Mouse (Mus musculus): Measurements from ENCODE around the gene Mab21l3.
A peak's percentile ranks its signal among the peaks of the same experiment; 100 is the strongest.
"Not testable (repeated sequence)": the region's sequence is repeated elsewhere in the genome, so short reads cannot be mapped to it uniquely, and the experiment has no call there.

Mab21l3 gene

DNA sequence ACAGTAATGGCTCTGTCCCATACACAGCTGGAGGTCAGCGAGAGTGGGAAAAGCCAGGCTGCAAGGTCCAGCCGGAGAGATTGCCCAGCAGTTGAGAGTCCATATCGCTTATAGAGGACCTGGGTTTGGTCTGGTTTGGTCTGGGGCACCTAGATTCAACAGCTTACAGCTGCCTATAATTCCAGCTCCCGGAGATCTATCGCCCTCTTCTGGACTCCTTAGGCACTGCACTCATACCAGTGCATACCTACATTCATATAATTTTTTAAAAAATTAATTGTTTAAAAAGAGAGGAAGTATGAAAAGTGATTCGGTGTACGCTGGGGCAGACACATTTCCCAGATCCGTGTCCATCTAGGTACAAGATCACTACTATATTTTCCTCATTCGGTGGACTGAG lies 9.4 kb downstream of the Mab21l3 start:
- DNase-seq: no peak

DNA sequence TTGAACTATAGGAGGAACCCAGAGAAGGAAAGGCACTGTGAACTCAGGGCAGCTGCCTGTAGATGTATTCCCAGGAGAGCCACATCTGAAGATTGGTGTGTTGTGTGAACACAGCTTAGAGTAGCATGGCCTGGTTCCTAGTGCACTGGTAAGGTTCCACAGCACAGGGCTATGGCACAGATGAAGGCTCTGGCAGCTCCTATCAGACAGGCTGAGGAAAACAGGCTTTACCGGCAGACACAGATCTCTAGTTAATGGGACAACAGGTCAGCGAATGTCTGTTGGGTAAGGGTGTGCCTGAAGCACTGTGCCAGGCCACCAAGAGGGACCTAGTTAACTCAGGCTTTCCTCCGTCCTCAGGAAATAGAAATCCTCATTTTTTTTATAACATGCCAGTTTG lies 11.8 kb downstream of the Mab21l3 start:
- no peak for DNase-seq

DNA sequence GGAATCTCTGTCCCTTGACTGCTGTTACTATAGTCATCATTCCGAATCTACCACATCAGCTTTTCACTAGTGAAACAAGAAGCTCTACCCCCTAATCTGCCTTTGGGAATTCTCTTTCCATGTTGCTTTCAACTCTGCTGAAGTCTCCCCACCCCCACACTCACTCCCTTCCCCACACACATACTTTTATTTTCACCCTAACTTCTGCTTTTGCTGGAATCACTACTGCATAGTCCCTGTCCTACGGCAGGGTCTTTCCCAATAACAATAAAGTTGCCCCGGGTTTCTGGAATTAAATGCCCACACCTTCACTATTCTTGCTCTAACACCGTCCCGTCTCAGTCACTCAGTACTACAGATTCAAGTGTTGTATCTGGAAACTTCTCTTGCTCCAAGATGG lies 12.2 kb downstream of the Mab21l3 start:
- no peak for DNase-seq

DNA sequence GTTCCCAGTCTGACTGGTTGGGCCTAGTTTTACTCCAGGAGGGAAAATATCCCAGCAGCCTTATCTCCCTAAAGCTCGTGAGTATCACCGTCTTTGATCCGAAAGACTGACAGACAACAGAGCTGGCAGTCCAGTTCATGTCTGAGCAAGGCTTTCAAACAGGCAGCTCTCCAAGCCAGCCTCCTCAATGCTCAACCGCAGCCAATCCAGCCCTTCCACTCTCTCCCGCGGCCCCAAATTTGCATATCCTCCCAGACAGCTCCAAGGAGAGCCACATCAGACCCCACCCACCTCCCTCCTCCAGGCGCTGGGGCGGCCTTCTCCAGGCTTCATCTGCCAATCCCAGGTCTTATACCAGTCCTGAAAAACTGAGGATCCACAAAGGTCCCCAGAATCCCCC lies 12.7 kb downstream of the Mab21l3 start:
- peak; percentile 79 for DNase-seq

DNA sequence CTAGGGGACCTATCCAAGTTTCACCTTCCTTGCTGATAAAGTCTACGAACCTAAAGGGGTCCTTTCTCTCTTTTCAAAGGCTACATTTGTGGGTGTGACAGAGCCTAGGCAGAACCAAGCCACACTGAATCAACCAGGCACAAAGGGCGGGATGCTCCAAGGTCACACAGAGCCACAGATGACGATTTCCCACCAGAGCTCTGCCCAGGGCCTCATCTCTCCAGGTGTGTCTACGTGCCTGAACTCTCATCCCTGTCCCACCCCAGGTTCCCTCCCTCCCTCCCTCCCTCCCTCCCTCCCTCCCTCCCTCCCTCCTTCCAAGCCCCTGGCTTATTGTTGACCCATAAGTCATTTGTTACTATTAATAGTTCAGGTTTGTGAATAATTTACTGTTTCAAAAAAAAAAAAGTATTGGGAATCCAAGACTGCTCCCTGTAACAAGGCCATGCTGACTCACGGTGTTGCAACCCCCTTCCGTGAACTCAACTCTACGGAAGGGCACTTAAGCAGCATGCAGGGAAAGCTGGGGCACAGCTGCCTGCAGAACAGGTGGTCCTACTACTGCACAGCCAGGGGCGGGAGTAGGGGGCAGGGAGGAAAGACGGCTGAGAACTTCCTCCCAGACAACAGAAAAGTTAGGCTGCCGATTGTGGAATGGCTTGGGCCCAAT lies 17.4 kb downstream of the Mab21l3 start:
- no peak for DNase-seq

DNA sequence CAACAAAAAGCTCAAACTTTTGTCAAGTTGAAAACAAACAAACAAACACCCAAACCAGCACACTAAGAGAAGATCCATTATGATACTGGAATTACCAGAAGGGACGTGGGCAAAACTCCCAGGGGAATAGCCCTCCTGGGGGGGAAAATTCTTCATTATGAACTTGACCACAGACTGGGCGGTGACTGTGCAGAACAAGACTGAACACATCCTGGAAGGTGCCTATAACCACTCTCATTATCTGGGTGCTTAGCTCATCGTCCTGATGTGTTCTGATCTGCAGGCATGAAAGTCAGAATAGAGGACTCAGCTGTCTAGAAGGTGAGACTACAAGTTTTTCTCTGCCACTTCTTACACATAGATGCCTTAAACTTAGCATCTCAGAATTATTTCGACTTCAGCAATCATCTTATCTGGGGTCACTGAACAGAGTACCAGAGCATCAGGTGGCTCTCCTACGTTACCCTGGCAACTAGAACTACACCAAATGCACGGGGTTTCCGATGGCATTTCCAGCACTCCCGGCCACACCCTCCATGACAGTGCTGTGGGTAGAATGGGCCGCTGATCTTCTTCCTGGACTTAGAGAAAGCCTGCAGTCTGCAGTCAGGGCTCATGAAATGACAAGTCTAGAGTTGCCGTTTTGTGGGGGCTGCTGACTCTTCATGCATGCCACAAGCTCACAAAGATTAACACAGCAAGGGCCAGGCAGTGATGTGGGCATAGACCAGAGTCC lies 18.7 kb downstream of the Mab21l3 start:
- DNase-seq: no peak

DNA sequence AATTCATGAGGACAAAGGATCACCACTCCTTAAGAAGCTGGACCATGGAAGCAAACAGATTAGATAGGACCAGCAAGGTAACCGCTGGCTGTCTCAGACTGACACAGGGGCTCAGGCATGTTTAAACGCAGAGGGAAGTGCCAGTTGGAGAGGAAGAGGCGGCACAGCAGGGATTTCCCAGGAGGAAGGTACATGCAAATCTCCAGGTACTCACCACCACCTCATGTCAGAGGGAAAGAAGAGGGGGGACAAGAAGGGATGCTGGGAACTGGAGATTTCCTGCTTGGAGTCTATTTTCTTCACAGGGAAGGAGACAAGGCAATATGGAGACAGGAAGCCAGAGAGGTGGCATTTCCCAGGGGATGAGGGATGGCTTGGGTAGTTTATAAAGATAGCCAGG lies 20.2 kb downstream of the Mab21l3 start:
- DNase-seq: no peak

DNA sequence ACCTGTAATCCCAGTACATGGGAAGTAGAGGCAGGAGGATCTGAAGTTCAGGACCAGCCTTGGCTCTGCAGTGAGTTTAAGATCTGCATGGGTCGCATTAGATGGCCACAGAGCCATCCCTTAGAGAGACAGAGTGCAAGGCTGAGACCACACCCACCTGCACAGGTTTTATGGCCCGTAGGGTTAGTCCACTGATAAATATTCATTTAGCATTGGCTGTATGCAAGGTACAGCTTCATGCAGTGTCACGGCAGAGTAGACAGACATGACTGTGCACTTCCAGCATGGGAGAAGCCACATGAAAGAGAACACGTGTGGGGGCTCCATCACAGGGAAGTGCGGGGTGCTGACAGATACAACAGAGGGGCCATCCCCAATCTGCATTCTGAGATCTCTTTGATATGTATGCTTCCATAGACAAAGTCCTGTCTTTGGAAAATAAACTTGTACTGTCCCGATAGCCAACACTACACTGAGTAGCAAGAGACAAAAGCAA lies 21.5 kb downstream of the Mab21l3 start:
- no peak for DNase-seq

DNA sequence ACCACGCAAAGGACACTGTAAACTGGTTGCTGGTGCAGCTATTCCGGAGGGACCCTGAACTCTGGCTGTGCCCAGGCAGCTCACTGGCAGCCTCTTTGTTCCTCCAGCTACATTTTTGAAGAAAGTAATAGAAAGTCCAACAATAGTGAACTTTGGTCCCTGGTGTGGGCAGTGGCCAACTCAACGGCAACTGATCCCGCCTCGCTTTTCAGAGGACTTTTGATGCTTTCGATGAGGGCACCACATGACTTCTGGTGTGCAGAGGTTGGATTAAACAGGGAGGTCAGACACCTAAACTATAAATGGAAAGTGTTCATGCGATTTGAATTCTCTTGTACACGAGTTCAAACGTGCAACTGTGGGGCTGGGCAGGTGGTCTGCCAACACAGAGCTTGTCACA lies 24.4 kb downstream of the Mab21l3 start:
- DNase-seq: no peak

DNA sequence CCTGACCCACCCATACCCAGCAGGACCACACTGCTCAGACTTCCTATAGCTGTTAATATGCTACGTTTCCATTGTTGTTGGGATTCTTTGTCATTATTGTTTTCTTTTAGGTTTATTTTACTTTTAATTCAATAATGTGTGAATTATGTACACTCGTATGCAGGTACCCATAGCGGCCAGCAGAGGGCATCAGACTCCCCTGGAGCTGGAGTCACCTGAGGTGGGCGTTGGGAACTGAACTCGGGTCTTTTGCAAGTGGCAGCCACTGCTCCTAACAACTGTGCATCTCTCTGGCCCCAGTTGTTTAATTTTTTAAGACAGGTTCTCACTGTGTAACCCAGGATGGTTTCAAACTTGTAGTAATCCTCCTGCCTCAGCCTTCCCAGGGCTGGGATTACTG lies 26.7 kb downstream of the Mab21l3 start:
- no peak for DNase-seq

DNA sequence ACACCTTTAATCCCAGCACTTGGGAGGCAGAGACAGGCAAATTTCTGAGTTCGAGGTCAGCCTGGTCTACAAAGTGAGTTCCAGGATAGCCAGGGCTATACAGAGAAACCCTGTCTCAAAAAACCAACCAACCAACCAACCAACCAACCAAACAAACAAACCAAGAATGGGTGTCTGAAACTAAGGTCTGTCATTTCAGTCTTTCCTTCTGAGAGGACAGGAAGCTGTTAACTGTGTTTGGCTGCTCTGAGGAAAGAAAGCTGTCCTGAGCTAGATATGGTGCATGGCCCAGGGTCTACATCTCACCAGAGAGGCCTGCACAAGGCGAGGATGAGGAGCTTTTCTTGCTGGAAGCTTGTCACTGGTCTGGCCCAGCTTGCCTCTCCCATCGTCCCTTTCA lies 28.1 kb downstream of the Mab21l3 start:
- DNase-seq: not testable (repeated sequence)

DNA sequence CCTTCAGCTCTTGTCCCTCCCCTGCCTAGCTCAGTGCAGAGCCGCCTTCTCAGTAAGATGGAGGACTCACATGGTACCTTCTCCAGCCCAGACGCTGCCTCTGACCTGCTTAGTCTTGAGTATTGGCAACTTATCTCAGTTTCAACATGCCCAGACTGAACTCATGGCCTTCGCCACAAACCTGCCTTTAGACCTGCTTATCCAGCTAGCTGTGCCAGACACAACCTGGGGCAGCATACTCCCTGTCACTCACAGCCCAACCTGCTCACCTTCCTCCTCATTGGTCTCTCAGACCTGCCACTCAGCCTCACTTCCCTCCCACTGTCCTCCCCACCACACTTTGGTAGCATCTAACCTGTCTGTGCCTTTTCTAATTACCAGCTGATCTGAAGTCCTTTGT lies 32.8 kb downstream of the Mab21l3 start:
- no peak for DNase-seq

DNA sequence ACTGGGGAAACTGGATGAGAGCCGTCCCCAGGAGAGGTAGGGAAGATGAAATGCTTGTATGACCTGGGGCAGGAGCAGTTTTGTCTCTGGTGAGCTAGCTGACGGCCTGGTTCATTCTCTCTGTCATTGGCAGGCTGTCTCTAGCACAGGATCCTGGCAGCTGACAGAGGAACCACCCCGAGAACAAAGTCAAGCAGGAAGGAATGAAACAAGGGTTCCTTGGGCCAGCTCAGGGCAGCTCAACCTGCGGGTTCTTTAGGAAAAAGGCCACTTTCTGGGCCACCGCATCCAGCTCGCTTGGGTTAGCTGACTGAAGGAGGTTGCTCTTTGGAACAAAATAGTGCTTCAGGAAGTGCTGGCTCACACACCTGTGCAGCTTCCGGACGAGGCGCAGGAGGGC lies 34.0 kb downstream of the Mab21l3 start:
- no peak for DNase-seq

DNA sequence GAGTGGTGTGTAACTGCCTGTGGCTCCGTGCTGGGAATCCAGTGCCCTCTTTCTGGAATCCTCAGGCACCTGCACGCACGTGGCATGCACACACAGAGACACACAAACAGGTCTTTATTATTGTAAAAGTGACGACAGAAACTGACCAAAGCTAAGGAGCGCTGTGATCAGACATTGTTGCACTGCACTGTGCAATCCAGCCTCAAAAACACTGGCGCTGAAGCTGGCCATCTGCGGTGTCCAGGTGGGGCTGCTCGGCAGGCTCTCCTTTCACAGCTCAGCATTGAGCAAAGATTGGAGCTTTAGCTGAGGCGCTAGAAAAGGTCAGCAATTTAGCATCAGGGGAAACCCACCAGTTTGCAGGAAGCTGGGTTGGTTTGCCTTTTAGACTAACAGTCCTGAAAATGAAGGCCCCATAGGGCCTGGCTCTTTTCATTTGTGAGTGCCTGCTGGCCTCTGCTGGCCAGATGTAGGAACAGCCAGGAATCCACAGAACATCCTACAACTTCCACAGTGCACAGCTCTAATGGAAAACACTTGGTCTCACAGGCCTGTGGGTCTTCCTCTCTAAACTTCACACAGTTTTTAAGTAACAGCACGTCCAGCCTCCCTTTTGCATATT lies 36.3 kb downstream of the Mab21l3 start:
- DNase-seq: peak; percentile 81

DNA sequence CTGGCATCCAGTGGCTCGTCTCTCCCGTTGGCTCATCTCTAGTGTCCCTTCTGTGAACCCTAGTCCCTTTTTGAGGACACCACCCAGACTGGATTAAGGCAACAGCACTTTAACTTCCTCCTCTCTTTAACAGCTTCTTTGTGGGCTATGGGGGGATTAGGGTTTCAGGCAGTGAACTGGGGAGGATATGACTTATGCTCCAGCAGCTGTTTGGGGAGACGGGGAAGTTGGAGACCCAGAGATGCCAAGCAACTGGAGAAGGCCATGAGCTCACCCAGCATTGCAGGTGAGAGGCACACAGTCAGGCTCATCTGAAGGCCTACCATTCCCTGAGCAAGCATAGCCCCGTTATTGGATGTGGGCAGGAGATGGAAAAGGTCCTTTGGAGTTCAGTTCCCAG lies 36.8 kb downstream of the Mab21l3 start:
- DNase-seq: no peak

DNA sequence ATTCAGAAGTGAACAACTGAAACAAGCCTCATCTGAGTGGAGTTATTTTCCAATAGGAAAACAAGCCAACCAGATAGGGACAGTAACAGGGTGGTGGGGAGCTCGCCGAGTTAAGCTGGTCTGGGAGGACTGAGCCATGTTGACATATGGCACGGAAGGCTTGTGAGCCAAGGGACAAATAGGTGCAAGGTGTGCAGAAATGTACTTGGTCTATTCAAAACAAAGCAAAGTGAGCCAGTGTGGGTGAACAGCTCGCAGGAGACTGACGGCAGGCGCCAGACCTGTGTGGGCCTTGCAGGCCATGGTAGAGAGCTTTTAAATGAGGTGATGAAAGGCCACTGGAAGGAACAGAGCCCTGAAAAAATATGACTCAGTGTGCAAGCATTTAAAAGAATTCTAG lies 41.1 kb downstream of the Mab21l3 start:
- no peak for DNase-seq

DNA sequence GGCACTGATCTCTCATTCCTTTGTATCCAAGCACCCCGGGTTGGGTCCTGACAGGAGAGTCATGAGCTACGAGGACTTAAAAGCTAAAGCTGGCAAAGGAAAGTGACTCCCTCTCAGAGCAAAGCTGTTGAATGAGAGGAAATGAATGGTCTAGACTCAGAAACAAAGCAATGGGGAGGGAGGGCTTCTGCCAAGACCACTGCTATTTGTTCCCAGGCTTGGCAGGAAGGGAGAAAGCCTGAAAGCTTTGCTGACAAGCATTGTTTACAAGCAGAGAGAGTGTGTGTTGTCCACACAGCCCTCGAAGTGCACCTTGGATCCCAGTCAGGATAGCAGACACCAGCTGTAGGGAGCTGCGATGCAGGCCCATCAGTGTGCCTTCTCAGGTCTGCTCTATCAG lies 41.8 kb downstream of the Mab21l3 start:
- no peak for DNase-seq

DNA sequence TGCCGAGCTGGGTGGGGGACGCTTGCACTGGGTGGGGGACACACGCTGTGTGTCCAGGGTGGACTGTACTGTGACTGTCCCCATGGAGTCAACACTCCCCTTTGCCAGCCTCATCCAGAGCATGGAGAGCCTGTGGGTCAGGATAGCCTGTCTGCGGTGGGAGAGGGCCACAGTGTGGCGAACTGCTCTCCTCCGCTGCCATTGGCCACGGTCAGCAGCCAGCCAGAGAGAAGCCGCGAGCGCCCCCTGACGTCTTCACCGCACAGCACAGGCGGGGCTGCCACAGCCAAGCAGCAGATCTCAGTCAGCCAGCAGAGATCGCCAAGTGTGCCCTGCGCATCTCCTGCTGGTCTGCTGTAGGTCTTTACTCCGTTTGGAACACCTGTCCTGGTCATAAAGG lies 42.6 kb downstream of the Mab21l3 start:
- peak; percentile 92 for DNase-seq

DNA sequence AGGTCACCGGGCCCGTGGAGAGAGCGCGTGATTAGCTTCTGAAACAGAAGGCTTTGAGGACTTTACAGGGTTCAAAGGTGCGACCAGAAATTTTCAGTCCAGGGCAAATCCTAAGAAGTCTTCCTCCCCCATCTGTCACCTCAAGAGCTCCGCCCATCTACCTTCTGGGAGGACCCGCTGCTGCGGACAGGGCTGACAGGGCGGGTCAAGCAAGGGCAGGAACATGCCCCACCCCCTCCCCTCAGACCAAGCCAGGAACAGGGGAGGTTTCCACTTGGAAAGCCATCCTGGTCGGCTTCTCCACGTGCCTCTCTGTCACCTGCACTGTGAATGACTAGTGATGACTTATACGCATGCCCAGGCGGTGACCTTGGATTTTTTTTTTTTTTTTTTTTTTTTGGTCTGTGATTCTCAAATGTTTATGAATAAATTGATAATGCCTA lies 43.2 kb downstream of the Mab21l3 start:
- DNase-seq: no peak

DNA sequence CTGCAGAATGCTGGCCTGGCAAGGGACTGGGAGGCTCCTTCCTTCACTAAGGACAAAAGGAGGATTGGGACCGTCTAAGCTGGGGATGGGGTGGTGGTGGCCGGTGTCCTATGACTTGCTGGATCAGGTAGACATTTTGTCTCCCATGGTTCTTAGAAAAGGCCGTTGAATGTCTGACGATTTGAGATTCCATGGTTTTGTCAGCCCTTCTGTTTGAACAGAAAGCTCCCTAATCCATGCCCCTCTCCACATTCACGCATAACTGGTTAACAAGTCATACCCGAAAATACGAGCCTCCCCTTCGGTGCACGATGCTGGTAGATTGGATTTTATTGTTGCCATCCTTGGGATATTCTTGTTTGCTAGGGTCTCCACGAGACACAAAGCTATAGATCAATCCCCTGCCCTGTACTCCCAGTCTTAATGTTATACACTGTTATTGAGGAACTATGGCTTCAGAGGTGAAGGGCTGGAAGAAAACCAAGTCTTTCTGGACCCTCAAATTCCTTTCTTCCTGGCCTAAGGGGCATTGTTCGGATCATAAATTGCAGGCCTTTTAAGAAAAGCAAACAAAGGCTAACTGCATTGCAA lies 43.7 kb downstream of the Mab21l3 start:
- DNase-seq: no peak

DNA sequence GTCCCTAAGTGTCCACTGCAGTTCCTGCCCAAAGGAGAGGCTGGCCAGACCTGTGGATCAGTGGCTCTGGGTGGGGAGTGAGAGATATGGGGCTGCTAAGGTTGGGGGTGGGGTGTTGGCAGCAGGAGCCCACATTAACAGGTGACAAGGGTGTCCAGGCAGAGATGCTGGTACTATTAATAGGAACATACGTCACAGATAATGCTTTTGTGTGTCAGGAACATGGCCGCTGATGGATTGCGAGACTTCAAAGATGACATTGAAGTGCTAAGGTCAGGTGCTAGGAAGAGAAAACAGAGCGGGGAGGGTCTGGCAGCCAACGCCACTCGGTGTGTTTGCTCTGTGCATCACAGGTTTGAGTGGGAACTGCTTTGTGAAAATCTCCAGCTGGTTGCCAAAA lies 44.4 kb downstream of the Mab21l3 start:
- DNase-seq: no peak

DNA sequence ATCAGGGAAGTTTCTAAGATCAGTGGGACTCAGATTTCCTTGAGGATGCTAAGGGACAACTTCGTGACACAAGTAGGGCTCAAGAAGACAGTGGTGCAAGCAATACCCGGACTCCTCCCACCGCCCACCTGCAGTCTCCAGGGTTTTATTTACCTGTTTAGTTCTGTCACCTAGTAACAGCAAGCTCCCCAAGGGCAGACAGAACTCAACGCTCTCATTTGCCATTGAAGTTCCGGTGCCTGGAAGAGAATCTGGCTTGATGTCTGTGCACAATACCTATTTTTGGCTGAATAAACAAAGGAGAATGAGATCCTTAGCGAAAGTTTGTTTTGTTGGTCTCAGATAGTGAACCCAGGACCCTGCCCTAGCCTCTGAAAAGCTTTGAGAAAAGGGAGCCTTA lies 45.0 kb downstream of the Mab21l3 start:
- no peak for DNase-seq

DNA sequence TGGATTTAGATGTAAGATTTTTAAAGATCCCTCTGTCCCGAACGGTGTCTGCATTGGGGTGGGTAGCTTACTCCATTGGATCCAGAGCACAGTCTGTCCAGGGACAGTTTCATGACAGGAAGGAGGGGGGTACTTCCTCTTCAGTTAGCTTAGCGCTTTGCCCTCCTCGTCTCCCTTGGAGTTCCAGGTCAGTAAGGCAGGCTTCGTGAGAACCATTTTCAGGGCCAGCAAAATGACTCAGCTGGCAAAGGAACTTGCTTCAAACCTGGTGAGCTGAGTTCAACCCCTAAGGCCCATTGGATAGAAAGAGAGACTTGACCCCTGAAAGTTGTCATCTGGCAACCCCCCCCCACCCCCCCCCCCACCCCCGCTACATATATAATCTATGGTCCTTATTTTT lies 46.0 kb downstream of the Mab21l3 start:
- no peak for DNase-seq

DNA sequence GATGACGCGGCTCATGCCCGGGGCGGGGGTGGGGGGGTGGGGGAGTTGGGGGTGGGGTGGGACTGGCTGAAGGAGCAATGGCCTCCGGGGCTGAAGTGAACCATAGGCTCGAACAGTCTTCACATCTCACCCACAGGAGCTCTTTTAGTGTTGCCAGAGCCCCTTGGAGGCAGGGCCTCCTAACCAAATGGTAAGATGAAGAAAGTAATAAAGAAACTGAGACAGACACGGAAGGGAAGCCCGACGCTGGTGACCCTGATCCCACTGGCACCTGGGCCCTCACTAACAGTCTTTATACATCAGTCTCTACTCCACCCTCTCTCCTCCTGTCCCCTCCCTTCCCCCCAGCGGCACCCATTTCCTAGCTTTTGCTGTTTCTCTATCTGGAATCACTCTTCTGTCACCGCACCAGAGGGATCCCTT lies 48.2 kb downstream of the Mab21l3 start:
- DNase-seq: no peak
